Mouse (Mus musculus) ovary, adult 18-20 months (tissue): ENCODE results near the gene Fbxw7.
A peak's percentile ranks its signal among the peaks of the same experiment; 100 is the strongest.

ENCODE experiments used
- DNase-seq: peaks from one replicate; pipeline ENCODE4 v3.0.0; 2022; ENCODE audit warnings: low spot score, mixed read lengths

Gene Fbxw7

DNA sequence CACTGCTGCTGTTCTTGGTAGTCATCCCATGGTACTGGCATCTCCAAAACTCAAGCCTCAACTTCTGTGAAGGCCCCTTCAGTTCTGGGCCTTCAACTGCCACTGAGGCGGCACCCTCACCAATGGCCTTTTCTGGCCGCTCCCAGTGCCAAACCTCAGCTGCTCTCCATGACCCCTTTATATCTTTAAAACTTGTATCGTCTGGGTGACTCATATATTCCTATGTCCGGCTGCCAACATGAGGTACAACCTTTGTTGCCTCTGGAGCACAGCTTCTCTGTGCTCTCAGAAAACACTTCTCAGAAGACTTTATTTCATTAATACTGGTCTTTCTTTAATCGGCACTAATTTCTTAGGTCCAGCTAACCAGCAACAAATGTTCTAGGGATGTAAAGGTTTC is 75.9 kb downstream of the Fbxw7 start:
- no peak for DNase-seq

DNA sequence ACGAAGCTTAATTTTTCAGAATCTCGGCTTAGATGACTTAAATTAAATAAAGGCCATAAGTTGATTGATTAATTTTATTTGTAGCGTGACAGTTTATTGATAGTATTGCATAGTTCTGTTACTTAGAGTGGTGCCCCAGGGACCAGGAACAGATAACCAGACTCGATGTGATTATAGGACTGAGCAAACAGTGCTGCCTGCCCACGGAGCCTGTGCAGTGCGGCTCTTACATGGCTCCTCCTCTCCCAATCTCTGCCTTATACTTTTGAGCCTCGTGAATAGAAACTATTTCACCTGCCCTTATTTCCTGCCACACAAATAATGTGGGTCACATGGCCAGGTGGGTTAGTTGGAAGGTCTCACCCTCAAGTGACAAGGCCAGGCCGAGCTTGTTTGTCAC is 82.9 kb downstream of the Fbxw7 start:
- DNase-seq, result no peak

DNA sequence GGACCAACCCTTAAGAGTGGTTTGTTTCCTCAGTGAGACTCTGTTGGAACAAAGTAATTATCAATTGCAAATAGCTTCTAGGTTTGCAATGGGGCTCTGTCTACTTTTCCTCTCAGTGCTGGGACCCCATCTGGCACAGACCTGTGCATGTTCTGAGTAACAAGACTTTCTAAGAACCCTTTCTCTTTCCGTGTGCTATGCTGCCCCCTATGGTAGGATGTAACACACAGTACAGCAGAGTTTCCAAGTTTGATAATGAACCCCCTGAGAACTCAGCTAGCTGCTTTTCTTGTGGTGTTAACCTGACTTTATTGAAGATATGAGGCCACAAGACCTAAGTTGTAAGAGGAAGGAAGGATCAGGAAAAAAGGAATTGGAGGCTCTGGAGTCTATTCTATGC is 91.5 kb downstream of the Fbxw7 start:
- DNase-seq, result no peak

DNA sequence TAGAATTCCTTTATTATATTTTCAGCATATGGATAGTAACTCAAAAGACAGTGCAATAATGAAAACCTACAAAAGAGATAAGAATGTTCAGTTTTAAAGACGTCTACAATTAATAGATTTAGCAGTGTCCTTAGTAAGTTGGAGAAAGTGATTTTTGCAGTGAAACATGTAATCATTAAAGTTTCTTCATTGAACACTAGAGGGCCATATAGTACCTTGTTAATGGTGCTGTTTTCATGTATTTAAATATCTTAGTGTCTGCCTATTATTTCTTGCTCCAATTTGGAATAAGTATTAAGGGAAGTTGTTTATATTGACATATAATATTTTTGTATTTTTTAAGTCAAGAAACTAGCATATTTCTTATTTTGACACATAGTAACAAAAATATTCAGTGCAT is 99.2 kb downstream of the Fbxw7 start:
- no peak for DNase-seq

DNA sequence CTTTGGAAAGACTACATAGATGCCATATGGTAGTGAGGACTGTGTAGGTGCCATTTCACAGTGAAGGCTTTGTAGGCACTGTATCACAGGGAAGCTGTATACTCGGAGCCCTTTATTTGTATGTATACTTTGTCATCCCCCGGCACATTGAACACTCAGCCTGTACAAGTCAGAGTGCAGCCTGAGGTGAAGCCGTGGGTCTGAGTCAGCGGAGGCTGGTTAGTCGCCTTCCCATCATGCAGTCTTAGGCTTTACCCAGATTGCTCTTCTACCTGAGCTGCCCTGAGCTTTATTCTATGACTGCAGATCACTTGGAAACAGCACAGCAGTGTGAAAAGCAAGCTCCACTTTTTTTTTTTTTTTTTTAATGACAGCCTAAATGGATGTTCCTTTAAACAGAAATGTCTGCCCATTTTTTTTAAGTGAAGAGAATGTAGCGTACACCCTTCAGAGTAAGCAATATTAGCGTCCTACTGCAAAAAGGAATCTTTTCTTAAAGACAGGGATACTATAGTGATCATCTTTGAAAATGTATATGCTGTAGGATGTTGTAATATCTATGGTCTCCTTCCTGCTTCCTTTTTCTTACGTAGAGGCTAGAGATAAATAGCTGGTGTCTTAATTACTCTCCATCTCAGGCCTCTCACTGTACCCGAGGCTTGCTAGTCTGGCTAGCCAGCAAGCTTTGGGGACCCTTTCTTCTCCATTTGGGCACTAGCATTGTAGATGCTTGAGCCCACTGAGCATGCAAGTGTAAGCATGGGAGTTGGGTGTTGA is 103.0 kb downstream of the Fbxw7 start:
- DNase-seq, result no peak

DNA sequence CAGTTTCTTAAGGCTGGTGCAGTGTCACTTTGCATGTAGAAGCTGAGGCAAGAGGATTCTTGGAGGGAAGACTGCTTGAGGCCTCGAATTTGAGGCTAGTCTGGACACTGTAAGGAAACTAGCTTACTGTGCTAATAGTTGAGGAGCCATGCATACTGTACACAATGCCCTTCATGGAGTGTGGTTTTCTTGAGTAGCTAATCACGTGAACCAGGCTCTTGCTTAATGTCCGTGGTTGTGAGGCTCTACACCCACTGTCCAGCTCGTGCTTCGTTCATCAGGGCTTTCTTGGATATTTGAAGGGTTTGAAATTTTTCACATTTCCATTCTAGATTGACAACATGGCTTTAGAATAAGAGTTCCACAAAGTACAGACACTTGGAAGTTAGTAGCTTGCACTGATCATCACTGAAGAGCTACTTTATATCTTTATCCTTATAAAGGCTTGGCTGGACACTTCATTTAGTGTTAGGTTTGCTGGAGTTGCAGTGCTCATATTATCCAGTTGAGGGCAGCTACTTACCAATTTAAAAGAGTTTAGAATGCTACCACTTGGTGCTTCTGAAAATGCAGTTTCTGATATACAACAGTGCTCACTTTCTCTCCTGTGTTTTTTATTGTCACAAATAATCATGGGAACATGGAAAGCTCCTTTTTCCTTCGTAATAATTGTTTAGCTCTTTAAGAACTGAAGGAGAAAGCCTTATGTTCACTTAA is 106.8 kb downstream of the Fbxw7 start:
- no peak for DNase-seq

DNA sequence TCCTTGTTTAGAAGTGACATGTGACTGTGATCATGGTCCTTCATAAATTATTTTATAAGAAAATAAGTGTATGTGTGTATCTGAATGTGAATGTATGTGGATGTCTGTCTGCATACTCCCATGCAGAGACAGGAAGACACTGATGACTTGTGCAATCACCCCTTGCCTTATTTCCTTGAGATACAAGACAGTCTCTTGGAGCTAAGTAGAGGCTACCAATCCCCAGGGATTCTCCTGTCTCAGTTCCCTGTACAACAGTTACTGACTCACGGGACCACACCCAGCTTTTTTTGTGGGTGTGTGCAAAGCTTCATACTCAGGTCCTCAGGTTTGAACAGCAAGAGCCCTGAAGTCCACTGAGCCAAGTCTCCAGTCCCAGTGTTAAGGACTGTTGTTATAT is 108.2 kb downstream of the Fbxw7 start:
- DNase-seq, result no peak

DNA sequence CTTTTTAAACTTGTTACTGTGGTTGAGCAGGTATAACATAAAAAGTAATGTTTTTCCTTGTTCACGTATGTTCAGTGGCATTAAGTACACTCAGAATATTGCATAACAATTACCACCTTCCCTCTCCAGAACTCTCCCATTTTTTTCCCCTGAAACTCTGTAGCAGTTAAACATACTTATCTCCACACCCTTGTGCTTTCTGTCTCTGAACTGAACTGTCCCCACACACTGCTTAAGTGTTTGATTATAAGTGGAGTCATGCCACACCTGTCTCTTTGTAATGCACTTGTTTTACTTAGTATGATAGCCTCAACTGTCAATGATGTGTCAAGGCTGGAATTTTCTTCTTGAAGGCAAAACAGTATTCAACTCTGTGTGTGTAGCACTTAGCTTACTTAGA is 108.6 kb downstream of the Fbxw7 start:
- DNase-seq, result no peak

DNA sequence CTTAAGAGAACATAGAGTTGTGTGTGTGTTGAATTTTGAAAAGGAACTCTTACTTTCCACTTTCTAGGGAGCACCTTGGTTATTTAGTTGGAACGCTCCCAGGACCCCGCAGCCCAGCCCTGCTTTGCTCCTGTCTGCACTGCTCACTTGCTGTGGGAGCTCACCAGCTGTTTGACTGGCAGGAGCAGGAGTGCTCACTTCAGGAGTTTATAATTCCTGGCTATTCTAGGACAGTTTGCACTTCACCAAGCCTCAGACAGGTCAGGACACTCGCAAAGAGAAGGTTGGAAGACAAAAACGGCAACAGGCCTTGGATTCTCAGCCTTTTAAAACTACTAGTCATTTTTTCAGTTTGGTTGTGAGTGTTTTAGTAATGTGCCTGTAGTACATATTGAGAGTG is 110.2 kb downstream of the Fbxw7 start:
- no peak for DNase-seq

DNA sequence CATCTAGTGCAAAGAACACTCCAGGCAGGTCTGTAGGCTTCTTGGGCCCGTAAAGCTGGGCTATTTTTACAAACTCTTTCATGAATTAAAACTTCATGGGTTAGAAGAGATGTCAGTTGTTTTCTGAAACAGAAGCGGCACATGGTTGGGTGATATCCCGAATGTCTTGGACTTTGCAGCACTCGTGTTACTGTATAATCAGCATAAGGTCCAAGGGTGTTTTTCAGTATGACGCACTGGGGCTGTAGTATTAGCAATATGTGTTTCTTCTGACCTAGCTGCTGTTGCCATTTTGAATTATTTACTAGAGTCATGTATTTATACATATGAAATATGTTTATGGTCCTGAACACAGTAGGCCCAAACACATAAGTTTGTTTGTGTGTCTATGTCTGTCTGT is 111.1 kb downstream of the Fbxw7 start:
- no peak for DNase-seq

DNA sequence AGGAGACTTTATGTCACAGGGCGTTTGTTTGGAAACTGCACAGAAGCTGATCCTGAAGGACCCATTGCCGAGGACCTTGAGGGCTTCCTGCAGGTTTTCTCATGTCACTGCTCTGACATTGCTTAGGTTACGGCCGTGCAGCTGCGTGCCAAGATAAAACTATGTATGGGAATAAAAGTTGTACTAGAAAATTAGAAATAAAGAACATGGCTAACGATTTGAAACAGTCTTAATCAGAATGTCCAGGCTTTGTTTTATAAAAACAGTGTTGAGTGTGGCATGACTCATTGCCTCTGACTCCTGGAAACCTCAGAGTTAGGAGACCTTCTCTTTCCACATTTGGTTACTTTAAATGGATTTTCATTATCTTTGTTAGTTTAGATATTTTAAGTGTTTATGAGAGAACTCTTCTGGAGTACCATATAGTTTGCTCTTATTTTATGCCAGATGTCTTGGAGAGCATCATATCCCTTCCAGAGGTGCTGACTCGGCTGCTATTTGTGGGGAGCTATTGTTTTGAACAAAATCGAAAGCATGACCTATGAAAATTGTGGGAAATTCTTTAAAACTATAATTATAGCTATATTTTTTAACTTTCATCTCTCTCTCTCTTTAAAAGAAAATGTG is 112.2 kb downstream of the Fbxw7 start:
- DNase-seq, result peak; percentile 3

DNA sequence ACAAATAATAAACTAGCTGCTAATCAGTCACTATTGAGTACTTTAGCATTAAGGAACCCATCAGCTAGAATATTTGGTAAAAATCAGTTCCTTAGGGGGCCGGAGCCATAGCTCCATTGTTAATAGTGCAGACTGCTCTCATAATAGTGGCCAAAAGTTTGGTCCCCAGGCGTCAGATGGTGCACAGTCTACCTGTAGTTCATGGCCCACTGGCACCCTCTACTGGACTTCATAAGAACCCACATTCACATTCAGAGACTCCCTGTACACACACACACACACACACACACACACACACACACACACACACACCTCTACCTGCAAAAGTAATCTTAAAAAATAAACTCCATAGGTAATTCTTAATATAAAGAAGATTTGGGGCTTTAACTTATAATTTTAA is 112.8 kb downstream of the Fbxw7 start:
- no peak for DNase-seq

DNA sequence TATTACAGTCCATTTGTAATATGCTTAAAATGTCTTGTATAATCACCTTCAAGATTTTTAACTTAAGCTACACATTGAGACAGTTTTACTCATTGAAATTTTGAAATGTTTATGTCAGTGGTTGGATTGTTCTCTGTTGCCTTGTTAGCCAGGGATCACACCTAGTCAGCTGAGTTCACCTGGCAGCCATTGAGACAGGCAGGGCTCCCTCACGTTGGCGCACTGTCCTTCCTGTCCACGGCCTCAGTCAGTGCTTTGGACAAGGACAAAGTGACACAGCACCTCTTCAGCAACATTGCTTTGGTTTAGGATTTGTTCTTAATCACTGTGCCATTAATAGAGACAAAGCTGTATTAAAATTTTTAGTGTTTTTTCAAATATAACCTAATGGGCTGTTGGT is 114.1 kb downstream of the Fbxw7 start:
- no peak for DNase-seq

DNA sequence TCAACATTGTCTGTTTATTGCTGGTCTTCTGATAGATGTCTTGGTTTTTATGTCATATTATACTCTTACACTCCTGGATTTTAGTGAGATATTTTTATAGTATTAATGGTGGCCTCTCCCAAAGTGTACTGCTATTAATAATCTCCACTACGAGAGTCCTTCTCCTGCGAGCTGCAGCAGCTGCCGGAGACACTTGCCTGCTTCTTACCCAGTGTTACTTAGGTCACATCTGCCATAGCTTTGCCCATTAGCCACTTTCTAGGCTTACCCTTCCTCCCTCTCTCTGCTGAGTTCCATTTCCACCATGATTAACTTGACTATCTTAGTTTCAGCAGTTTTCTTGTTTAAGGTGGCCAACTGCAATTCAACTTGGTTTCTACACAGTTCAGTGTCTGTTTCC is 115.6 kb downstream of the Fbxw7 start:
- no peak for DNase-seq

DNA sequence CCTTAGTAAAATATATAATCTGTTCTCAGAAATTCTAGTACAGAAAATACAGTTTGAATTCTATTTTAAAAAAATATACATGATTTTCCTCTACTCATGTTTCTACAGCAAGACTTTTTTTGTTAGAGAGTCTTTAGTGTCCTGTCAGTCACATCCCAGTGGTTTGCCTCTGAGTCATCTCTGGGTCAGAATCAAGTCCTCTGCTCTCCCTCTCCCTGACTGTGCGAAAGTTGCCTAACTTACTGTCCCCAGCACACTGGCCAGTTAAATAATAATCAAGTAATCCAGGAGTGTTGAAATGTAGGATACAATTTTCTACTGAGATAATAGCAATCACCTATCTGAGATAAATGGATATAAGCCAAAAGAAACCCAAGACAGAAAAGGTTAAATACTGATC is 120.7 kb downstream of the Fbxw7 start:
- DNase-seq, result no peak

DNA sequence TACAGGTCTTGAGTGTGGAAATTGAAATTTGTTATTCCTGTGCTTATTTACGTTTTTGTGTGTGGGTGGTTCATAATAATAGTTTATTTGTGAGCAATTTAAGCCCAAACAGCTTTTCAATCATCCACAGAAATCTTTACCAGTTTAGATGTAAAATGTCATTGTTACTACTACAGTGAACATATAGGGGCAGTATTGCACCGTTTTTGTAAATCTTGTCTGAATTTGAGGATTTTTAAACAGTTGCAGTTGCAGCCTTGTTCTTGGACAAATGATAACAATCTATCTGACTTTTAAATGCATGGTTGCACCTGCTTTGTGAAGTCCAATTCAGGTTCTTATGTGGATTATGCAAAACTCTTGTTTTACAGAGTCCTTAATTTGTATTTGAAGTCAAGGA is 121.2 kb downstream of the Fbxw7 start:
- DNase-seq, result no peak

DNA sequence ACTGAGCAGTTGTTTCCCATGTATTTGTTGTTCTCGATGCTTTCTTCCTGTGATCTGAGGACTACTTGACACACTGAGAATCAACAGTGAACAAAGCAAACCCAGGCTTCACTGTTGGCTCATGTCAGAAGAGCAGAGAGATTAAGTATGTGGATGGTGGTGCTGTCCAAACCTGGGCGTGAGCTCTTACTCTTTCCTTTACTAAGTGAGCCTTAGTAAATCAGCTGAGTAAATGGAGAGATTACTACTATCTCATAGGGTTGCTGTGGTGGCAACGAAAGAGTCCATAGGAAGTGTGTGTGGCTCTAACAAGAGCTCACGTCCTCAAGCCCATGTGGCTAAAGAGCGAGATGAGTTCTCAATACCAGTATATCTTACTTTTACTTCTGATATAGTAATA is 121.9 kb downstream of the Fbxw7 start:
- DNase-seq, result no peak

DNA sequence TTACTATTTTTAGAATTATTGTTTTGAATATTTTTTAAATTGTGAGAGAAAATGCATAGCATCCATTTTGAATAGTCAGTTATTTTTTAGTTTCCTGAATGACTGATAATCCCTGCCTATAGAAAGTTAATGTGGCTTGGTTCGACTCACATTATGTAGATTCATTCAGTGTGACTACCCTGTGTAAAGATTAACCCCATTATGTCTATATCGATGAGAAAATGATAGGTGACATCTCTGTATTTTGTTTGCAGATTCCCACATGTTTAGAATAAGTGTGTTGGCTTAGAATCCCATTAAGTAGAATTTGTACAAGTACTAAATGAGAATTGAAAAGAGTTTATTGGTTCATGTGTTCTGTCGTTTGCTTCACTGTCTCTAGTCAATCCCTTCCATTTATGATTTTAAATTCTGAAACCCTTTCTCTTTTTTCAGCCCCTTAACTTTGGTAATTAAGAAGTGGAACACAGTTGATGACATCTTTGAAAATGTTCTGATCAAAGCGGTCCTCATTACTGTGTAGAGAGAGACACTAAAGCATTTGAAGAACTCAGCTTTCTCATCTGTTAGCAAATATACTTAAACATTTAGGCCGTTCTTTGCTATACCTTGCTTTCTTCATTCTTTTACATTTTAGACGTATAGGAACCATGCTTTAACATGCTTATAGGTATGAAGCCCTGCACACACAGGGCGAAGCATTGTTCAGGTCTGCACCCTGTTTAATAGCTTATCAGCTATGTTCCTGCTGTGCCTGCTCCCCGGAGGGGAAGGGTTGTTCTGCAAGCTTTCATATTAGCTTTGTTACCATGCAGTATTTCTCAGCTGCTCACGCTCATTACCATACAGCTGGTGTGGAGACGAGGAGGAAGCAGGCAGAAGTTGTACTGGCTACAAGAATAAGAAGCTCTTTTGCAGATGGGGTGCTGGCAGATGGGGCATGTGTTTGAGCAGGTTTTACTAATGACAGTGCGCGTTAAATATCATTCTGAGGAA is 122.6 kb downstream of the Fbxw7 start:
- no peak for DNase-seq

DNA sequence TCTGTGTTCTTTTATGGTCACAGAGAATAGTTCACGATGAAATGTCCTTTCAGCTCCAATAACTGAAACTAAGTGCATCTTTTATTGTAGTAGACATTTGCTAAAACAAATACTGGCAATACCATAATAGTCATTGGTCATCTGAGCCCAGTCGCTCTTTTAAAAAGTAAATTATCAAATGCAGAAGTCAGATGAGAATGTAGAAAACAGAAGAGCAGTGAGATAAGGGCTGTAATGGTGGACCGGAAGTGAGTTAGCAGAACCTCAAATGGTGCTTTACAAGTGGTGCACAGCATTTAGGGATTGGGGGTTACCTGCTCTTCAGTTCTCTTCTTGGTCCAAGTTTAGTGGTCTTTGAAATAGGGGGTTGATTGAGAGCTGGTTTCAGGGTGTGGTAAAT is 129.9 kb downstream of the Fbxw7 start:
- no peak for DNase-seq

DNA sequence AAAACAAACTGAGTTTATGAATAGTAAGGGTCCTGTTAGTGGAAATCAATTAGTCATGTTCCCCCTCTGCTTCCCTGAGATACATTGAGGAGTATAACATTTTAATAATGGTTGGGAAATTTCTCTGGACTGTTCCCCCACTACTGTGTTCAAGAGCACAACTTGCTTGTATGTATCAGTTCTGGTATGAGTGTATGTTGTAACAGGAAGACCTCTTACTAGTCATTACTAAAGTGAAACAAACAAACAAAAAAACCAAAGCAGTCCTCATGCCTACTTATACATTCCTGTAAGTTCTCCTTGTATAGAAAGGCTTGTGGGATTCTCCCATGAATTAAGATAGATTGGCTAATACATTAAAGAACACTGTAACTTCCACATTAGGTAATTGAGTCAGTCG is 131.3 kb downstream of the Fbxw7 start:
- DNase-seq, result no peak

DNA sequence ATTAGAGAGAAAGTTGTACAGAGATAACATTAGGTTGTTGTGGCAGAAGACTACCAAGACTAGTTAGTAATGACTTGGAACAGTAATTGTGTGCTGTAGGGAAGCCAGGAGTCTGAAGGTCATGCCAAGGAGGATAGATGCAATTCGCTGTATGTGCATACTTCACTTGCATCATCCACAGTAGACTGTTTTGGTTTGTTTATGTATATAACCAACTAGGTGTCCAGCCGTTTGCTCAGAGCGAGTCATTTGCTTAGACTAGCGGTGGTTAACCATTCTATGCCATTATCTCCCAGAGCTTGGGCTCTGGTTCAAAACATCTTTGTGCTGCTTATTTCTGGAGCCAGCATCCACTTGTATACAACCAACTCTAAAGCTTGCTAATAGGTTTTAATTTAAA is 134.3 kb downstream of the Fbxw7 start:
- no peak for DNase-seq

DNA sequence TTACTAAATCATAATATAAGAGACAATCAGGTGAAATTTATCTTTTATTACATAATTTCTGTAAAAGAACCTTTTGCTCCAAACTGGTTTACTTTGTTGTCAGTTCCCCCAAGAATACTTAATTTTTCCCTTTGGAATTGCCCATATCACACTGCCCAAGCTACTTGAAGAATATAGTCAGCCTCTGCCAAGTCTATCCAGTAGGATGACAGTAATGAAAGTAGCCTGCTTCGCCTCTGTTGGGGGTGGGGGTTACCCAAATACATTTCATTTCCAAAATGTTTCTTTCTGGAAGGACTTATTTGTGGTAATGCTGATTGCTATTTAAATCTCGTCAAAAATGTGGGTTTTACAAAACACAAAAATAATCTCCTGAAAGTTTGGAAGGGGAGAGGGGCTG is 136.6 kb downstream of the Fbxw7 start:
- DNase-seq, result no peak
